Mouse (Mus musculus): ENCODE results near the gene Pkig.

The Pkig gene

DNA sequence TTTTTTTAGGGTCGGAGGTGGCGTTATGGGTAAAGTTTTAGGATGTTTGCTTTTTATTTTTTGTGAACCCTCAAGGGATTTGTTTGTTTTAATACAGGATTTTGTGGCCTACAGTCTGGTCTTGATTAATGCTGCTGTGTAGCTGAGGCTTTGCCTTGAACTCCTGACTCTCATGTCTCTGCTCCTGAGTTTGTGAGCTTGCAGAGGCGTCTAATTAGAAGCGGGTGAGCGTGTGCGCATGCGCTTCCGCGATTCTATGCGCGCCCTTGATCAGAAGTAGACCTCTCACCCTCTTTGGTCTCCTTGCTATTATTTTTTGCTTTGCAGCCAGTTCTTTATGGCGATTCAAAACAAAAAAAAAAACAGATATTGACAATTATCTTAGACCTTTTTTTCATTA, 1.2 kb downstream of the Pkig start:
- H3K36me3 ChIP-seq (ENCODE audit: control insufficient read depth, insufficient read depth, low read length, poor library complexity, severe bottlenecking) = peaks cover 6% of the 10 kb centered on the region
- peak; percentile 62 for DNase-seq (ENCODE audit: low read depth, low spot score)

DNA sequence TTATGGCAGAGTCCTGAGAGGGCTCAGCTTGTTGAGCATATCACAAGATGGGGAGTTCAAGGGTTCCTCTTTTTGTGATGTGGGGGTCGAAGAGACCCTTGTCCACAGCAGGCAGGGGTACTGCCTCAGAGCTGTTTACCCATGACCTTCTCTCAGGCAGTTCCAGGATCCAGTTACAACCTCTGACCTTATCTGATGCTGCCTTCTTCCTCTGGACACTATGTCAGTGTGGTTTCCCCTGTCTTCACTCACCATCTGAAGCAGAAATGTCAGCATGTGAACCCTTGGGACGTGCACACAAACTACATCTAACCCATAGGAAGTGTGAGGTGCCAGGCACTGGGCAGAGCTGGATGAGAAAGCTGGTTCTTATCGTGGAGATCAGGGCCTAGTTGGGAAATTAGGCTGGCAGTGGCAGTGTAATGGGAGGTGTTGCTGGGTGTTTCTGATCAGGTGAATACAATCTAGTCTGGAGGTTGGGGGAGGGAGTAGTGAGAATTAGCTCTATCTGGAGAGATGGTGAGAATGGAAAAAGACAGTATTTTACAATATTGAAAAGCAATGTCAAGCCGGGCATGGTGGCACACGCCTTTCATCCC, 2.0 kb downstream of the Pkig start:
- Histone ChIP-seq H3K36me3 (ENCODE audit: control insufficient read depth, insufficient read depth, low read length, poor library complexity, severe bottlenecking) (peaks cover 6% of the 10 kb centered on the region), H3K27me3 (ENCODE audit: control insufficient read depth, insufficient read depth, low read length, poor library complexity, severe bottlenecking) (no peaks in the 10 kb centered on the region)
- no peak for DNase-seq (ENCODE audit: low read depth, low spot score)

More for the DNA sequence above, 1.2 kb downstream of the Pkig start:
- no peaks in the 10 kb centered on the region for H3K27me3 ChIP-seq (ENCODE audit: control insufficient read depth, insufficient read depth, low read length, poor library complexity, severe bottlenecking)

DNA sequence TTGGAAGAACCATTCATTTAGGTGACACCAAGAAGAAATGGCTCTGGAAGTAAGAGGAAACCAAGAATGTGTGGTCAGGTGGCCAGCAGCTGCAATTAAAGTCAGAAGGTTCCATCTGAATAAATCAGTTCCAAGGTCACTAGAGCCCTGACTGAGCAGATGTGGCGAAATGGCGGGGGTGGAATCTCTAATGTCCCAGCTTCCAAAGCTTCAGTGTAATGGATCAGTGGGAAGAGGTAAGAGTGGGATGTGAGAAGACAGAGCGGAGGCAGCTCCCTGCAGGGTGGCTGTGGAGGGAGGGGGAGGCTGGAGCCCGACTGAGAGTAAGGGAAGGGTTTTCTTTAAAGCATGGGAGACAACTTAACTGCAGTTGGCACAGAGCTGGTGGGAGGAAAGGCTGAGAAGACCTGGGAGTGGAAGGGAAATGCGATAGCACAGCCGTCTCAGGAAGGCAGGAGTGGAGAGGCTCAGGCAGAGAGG, 3.2 kb downstream of the Pkig start:
- H3K36me3 ChIP-seq (ENCODE audit: control insufficient read depth, insufficient read depth, low read length, poor library complexity, severe bottlenecking) = peaks cover 6% of the 10 kb centered on the region
- DNase-seq (ENCODE audit: low read depth, low spot score) = no peak

DNA sequence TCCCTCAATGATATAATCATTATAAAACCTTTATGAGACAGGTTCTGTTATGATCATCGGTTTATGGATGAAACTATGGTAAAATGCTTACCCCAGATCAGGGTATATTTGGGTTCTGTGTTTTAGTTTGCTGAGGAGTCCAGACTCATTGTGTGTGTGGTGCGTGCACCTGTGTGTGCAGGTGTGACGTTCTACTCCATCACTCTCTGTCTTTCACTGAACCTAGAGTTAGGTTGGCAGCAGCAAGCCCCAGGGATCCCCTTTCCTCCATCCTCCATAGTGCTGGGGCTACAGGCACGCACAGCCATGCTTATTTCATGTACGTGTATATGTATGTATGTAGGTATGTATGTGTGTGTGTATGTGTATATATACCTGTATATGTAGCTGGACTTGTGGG, 3.9 kb downstream of the Pkig start:
- Histone ChIP-seq H3K36me3 (ENCODE audit: control insufficient read depth, insufficient read depth, low read length, poor library complexity, severe bottlenecking) (peaks cover 6% of the 10 kb centered on the region), H3K27me3 (ENCODE audit: control insufficient read depth, insufficient read depth, low read length, poor library complexity, severe bottlenecking) (no peaks in the 10 kb centered on the region)
- DNase-seq (ENCODE audit: low read depth, low spot score) = peak; percentile 45

More for the DNA sequence above, 3.2 kb downstream of the Pkig start:
- H3K27me3 ChIP-seq (ENCODE audit: control insufficient read depth, insufficient read depth, low read length, poor library complexity, severe bottlenecking) = no peaks in the 10 kb centered on the region

DNA sequence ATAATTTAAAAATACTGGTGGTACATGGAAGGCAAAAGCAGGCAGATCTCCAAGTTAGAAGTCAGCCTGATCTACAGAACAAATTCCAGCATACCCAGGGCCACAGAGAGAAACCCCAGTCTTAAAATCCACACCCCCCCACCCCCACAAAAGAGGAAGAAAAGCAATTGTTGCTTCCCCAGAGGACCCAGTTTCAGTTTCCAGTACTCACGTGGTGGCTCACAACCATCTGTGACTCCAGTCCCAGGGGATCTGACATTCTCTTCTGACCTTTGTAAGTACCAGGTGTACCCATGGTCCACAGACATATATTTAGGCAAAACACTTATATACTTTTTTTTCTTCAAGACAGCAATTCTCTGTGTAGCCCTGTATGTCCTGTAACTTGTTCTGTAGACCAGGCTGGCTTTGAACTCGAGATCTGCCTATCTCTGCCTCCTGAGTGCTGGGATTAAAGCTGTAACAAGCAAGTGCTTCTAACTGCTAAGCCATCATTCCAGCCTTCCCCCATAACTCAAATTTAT, 4.6 kb downstream of the Pkig start:
- Histone ChIP-seq H3K27me3 (ENCODE audit: control insufficient read depth, insufficient read depth, low read length, poor library complexity, severe bottlenecking) (no peaks in the 10 kb centered on the region), H3K36me3 (ENCODE audit: control insufficient read depth, insufficient read depth, low read length, poor library complexity, severe bottlenecking) (peaks cover 6% of the 10 kb centered on the region)
- DNase-seq (ENCODE audit: low read depth, low spot score) = peak; percentile 98

DNA sequence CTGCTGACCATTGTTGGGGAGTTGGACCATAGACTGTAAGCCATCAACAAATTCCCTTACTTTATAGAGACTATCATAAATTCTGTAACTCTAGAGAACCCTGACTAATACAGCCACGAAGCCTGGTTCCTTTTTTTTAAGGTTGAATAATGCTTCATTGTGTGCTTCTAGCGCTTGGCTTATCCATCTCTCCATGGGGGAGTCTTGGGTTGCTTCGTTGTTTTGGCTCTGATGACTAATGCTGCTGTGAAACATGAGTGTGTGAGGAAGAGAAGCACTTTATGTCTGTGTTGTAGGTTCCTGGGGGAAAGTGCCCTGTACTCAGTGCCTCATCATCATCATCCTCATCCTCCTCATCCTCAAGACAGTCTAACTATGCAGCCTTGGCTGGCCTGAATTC, 5.7 kb downstream of the Pkig start:
- Histone ChIP-seq H3K36me3 (ENCODE audit: control insufficient read depth, insufficient read depth, low read length, poor library complexity, severe bottlenecking) (peaks cover 6% of the 10 kb centered on the region), H3K27me3 (ENCODE audit: control insufficient read depth, insufficient read depth, low read length, poor library complexity, severe bottlenecking) (no peaks in the 10 kb centered on the region)
- DNase-seq (ENCODE audit: low read depth, low spot score) = peak; percentile 32

DNA sequence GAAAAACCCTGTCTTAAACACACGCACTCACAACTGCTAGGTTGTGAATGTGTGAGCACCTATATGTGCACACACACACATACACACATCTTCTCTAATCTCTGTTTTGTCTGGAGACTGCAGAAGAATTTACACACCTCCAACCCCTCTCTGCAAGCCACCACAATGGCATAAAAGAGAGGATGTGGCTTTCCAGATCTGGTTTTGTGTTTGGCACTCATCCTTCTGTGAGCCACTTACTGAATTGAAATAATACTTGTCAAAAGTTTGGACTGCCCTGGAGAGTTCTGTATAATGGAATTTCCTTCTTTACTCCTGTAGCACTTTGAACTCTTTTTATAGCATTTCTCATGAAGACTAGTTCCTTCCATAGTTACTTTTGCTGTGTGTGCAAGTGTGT, 8.9 kb downstream of the Pkig start:
- DNase-seq (ENCODE audit: low read depth, low spot score) = no peak
- Histone ChIP-seq H3K36me3 (ENCODE audit: control insufficient read depth, insufficient read depth, low read length, poor library complexity, severe bottlenecking) (no peaks in the 10 kb centered on the region; the same call in none of the 2 replicates), H3K27me3 (ENCODE audit: control insufficient read depth, insufficient read depth, low read length, poor library complexity, severe bottlenecking) (no peaks in the 10 kb centered on the region)

DNA sequence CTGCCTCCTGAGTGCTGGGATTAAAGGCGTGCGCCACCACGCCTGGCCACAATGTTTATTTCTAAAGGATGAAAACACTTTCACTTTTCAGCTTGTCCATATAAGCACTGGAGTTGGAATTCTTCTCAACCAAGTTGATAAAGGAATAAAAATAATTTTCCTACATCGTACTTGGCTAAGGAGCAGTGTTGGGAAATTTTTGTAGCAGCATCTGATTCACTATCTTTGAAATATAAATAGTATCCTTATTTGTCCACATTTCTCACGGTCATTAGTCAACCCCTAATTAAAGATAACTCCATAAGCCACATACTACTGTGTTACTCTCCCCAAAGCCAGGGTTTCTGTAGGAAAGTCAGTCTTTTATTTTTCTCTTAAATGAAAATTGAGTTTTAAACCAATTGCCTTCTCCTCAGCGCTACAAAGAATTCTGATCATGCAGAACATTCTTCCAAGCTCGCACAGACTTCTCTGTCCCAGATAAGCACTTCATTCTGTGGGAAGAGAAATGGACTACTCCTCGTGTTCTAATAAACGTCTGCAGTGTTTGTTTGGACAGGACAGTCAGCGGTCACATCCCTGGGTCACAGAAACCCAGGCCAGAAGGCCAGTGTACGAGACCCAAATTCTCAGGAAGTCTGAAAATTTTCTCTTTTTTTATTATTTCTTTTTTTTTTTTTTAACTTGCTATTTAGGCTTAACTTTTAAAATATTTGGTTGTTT, 12.8 kb downstream of the Pkig start:
- Histone ChIP-seq H3K27me3 (ENCODE audit: control insufficient read depth, insufficient read depth, low read length, poor library complexity, severe bottlenecking) (no peaks in the 10 kb centered on the region), H3K36me3 (ENCODE audit: control insufficient read depth, insufficient read depth, low read length, poor library complexity, severe bottlenecking) (peaks cover 3% of the 10 kb centered on the region)
- no peak for DNase-seq (ENCODE audit: low read depth, low spot score)

DNA sequence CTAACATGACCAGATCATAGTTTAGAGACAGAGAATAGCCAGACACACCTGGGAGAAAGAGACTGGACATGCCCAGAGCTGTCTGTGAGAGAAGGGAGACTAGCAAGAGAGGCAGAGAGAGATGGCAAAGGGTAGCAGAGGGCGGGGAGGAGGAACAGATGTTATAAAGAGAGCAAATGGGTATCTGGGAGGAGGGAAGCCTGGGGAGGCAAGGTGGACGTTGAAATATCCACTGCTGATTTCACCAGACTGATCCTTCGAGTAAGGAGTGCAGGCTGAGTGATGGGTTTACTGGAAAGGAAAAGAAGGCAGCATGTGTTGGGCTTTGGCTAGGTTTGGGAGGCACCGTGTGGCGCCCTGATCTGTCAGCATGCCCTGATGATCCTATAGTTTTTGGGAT, 16.2 kb downstream of the Pkig start:
- H3K27me3 ChIP-seq (ENCODE audit: control insufficient read depth, insufficient read depth, low read length, poor library complexity, severe bottlenecking) = no peaks in the 10 kb centered on the region
- no peak for DNase-seq (ENCODE audit: low read depth, low spot score)
- H3K36me3 ChIP-seq (ENCODE audit: control insufficient read depth, insufficient read depth, low read length, poor library complexity, severe bottlenecking) = peaks cover 3% of the 10 kb centered on the region

DNA sequence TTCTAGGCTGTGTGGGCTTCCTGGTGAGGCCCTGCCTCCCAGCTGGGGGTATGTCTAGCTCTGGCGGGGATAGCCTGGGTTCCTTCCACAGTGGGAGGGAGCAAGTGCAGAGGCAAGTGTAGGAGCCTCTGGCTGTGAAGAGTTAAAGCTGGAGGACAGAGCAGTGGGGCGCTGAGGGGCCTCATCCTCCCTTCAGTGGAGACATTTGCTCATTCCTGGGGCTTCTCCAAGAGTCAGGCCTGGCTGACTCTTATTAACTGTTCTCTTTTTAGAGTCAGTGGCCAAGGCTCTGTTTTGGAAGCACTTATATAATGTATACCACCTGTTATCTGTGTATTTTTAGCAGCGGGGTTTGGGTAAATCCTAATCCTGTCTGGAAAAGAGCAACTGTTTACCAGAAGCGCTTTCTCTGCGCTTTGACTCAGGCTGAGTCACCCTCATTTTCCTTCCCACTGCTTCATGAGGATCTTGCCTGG, 17.0 kb downstream of the Pkig start:
- Histone ChIP-seq H3K36me3 (ENCODE audit: control insufficient read depth, insufficient read depth, low read length, poor library complexity, severe bottlenecking) (peaks cover 3% of the 10 kb centered on the region), H3K27me3 (ENCODE audit: control insufficient read depth, insufficient read depth, low read length, poor library complexity, severe bottlenecking) (no peaks in the 10 kb centered on the region)
- DNase-seq (ENCODE audit: low read depth, low spot score) = no peak

DNA sequence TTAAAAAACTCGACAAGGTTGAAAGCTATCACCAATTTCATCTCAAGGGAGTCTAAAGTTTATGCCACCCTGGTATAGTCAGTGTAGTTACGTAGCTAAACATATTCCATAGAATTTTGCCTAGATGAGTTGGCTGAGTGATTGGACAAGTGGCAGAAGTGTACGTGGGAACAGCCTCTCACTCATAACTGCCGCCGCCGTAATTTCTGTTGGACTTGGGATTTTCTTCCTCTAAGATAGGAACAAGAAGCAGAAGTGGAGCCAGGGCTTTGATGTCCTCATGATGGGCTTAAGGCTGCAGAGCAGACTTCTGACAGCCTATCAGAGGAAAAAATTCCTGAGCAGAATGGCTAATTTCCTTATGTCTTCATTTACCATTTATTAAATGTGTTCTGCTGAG, 17.5 kb downstream of the Pkig start:
- Histone ChIP-seq H3K27me3 (ENCODE audit: control insufficient read depth, insufficient read depth, low read length, poor library complexity, severe bottlenecking) (no peaks in the 10 kb centered on the region), H3K36me3 (ENCODE audit: control insufficient read depth, insufficient read depth, low read length, poor library complexity, severe bottlenecking) (peaks cover 3% of the 10 kb centered on the region)
- DNase-seq (ENCODE audit: low read depth, low spot score) = no peak

DNA sequence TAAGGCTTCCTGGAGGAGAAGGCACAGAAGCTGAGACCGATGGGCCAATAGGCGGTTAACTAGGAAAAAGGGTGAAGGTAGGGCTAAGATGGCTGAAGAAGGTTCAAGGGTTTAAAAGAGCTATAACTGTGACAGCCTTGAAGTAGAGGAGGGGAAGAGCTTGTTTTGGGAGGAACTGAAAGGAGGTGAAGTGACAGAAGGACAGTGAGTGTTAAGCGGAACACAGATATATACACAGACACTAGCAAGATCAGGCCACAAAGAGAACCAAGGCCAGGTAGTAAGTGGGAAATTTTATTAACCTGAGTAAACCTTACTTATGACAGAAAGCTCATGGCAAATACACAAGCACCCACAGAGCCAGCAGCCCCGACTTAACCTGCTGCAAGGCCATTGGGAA, 18.1 kb downstream of the Pkig start:
- Histone ChIP-seq H3K27me3 (ENCODE audit: control insufficient read depth, insufficient read depth, low read length, poor library complexity, severe bottlenecking) (no peaks in the 10 kb centered on the region), H3K36me3 (ENCODE audit: control insufficient read depth, insufficient read depth, low read length, poor library complexity, severe bottlenecking) (peaks cover 3% of the 10 kb centered on the region)
- DNase-seq (ENCODE audit: low read depth, low spot score) = peak; percentile 63

DNA sequence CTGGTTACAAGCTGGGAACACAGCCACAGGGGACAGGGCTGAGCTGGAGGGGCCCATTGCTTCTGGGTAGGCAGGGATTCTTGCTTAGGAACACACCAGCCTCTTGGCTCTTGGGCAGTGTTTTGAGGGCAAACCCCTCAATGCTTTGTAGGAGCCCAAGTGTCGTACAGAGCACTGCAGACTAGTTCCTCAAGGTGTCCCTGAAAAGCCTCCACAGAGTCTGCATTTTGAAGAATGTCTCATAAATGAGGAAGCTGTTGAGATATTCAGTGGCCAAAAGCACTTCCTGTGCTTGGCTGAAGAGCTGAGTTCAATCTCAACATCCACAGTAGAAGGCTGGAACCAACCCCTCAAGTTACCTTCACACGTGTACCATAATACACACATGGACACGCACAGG, 18.6 kb downstream of the Pkig start:
- peak; percentile 77 for DNase-seq (ENCODE audit: low read depth, low spot score)
- Histone ChIP-seq H3K36me3 (ENCODE audit: control insufficient read depth, insufficient read depth, low read length, poor library complexity, severe bottlenecking) (peaks cover 3% of the 10 kb centered on the region), H3K27me3 (ENCODE audit: control insufficient read depth, insufficient read depth, low read length, poor library complexity, severe bottlenecking) (no peaks in the 10 kb centered on the region)

DNA sequence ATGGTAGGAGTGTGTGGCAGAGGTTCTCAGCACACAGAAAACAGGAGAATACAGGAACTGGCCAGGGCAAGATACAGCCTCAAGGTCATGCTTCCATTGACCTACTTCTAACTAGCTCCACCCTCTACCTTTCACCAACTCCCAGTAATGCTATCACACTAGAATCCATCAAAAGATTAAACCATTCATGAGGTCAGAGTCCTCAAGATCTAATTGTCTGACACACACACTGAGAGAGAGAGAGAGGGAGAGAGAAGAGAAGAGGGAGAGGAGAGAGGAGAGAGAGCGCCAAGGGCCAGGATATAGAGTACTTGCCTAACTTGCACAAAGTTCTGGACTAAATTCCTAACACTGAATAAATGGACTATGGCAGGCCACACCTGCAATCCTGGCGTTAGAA, 24.2 kb downstream of the Pkig start:
- Histone ChIP-seq H3K36me3 (ENCODE audit: control insufficient read depth, insufficient read depth, low read length, poor library complexity, severe bottlenecking) (no peaks in the 10 kb centered on the region), H3K27me3 (ENCODE audit: control insufficient read depth, insufficient read depth, low read length, poor library complexity, severe bottlenecking) (no peaks in the 10 kb centered on the region)
- DNase-seq (ENCODE audit: low read depth, low spot score) = no peak

DNA sequence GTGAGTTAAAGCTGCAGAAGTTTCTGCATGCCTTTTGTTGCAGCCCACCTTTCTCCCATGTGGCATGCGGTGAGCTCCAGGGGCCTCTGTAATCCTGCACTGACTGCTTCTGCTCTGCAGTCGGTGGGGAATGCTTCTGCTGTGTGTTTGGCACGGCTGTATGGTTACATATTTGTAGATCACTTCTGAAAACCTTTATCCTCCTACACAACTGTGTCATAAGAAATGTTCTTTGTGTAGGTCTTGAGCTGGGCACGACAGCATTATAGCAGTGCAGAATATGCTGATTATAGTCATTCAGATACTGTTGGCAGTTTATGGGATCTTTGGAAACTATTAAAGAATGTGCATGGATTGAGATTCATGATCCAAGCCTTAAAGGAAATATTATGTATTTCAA, 27.1 kb downstream of the Pkig start:
- DNase-seq (ENCODE audit: low read depth, low spot score) = no peak
- H3K36me3 ChIP-seq (ENCODE audit: control insufficient read depth, insufficient read depth, low read length, poor library complexity, severe bottlenecking) = 0 out of 2 replicates have a peak, but pooled peaks cover 2% of the 10 kb centered on the region
- H3K27me3 ChIP-seq (ENCODE audit: control insufficient read depth, insufficient read depth, low read length, poor library complexity, severe bottlenecking) = no peaks in the 10 kb centered on the region
